Mouse (Mus musculus): ENCODE measurements at regions not wholly inside any gene's neighbourhood (a gene's known extent, or its start where the extent isn't known, plus 50 kb on each side); places are given as distances from the start of the nearest gene placed in this dataset.

GRCm38 (mm10) chr8:126707300-126707902 lies 113.6 kb upstream of the Irf2bp2 start:
- DNase-seq: peak in 1 of 2 experiments; percentile 24

GRCm38 (mm10) chr8:126706247-126706646 lies 112.5 kb upstream of the Irf2bp2 start:
- no peak for DNase-seq

GRCm38 (mm10) chr8:126705391-126705790 lies 111.6 kb upstream of the Irf2bp2 start:
- DNase-seq: no peak

GRCm38 (mm10) chr8:126704706-126705105 lies 110.9 kb upstream of the Irf2bp2 start:
- peak in 1 of 2 experiments; percentile 38 for DNase-seq

GRCm38 (mm10) chr8:126703546-126703945 lies 109.8 kb upstream of the Irf2bp2 start:
- no peak for DNase-seq

GRCm38 (mm10) chr8:126702294-126702693 lies 108.5 kb upstream of the Irf2bp2 start:
- no peak for DNase-seq

GRCm38 (mm10) chr8:126699389-126699775 lies 105.6 kb upstream of the Irf2bp2 start:
- no peak for DNase-seq

- no peak for DNase-seq
These were observed 105.0 kb upstream of the Irf2bp2 start for GRCm38 (mm10) chr8:126698601-126699388.

- no peak for DNase-seq
These were observed 102.7 kb upstream of the Irf2bp2 start for GRCm38 (mm10) chr8:126696346-126697010.

GRCm38 (mm10) chr8:126694370-126694769 lies 100.6 kb upstream of the Irf2bp2 start:
- DNase-seq: peak in 1 of 2 experiments; percentile 25

GRCm38 (mm10) chr8:126693642-126694041 lies 99.9 kb upstream of the Irf2bp2 start:
- DNase-seq: no peak

GRCm38 (mm10) chr8:126692711-126693110 lies 98.9 kb upstream of the Irf2bp2 start:
- no peak for DNase-seq

GRCm38 (mm10) chr8:126692263-126692662 lies 98.5 kb upstream of the Irf2bp2 start:
- peak; percentile 59 to 74 for DNase-seq

GRCm38 (mm10) chr8:126688450-126688849 lies 94.7 kb upstream of the Irf2bp2 start:
- peak in 1 of 2 experiments; percentile 32 for DNase-seq

GRCm38 (mm10) chr8:126688014-126688413 lies 94.2 kb upstream of the Irf2bp2 start:
- DNase-seq: no peak

- no peak for DNase-seq
These were observed 93.0 kb upstream of the Irf2bp2 start for GRCm38 (mm10) chr8:126686827-126687226.

GRCm38 (mm10) chr8:126685365-126685764 lies 91.6 kb upstream of the Irf2bp2 start:
- no peak for DNase-seq

- DNase-seq: peak in 1 of 2 experiments; percentile 22
These were observed 90.2 kb upstream of the Irf2bp2 start for GRCm38 (mm10) chr8:126683950-126684349.

GRCm38 (mm10) chr8:126683555-126683947 lies 89.8 kb upstream of the Irf2bp2 start:
- no peak for DNase-seq

- peak in 1 of 2 experiments; percentile 32 for DNase-seq
These were observed 89.2 kb upstream of the Irf2bp2 start for GRCm38 (mm10) chr8:126682817-126683554.

GRCm38 (mm10) chr8:126681948-126682651 lies 88.3 kb upstream of the Irf2bp2 start:
- DNase-seq: peak in 1 of 2 experiments; percentile 35

Data from kidney, postnatal 25 days (tissue).